Mouse (Mus musculus) liver, embryonic 14.5 days (tissue): ENCODE measurements at regions not wholly inside any gene's neighbourhood (a gene's known extent, or its start where the extent isn't known, plus 50 kb on each side); places are given as distances from the start of the nearest gene placed in this dataset.

ENCODE experiments used
- CTCF ChIP-seq: IDR thresholded peaks from 2 replicates; pipeline ENCODE4 v1.5.1; 2016; ENCODE audit warnings: antibody characterized with exemption, low read depth, control low read depth
- EP300 ChIP-seq: IDR thresholded peaks from 2 replicates; pipeline ENCODE4 v1.6.1; 2016; ENCODE audit warnings: antibody characterized with exemption, low read depth

GRCm38 (mm10) chr16:77180990-77181389, 167.5 kb downstream of the Usp25 start:
- TF ChIP-seq EP300 (no peak), CTCF (no peak)
